Mouse (Mus musculus) testis, adult 2 months (tissue): ENCODE data around the gene Btn2a2.

Experiments
- CTCF ChIP-seq: fragments of 200-500 bp; IDR thresholded peaks from 2 replicates; pipeline ENCODE4 v1.5.1; 2012; ENCODE audit warnings: low read depth, mild to moderate bottlenecking, inconsistent platforms, low read length, moderate library complexity; ENCODE audit not compliant: control insufficient read depth, insufficient read depth, insufficient replicate concordance
- POLR2A ChIP-seq: fragments of 200-500 bp; IDR thresholded peaks from 2 replicates; pipeline ENCODE4 v1.6.1; 2012; ENCODE audit warnings: low read depth, mild to moderate bottlenecking, inconsistent platforms, low read length, moderate library complexity; ENCODE audit not compliant: control insufficient read depth

DNA sequence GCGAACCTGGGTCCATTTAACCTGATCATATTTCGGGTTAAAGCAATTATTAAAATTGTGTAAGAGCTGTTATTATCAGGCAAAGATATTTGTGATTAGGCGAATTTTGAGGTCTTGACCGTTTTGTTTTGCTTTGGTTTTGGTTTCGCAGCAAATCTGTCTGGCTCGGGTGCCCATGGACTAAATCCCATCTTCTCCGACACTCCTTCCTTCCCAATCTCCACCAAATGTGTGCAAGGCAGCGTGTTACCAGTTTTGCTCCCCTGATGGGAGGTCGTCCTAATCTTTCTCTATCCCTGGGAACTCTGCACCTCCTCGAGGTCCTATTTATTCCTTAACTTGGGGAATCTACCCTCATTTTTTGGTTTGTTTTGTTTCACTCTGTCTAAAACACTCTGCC, 43.5 kb downstream of the Btn2a2 start:
- TF ChIP-seq CTCF (no peak), POLR2A (no peak)
